Comparison of ENCODE assay signal across 8 mouse cellular contexts in the genomic region with DNA sequence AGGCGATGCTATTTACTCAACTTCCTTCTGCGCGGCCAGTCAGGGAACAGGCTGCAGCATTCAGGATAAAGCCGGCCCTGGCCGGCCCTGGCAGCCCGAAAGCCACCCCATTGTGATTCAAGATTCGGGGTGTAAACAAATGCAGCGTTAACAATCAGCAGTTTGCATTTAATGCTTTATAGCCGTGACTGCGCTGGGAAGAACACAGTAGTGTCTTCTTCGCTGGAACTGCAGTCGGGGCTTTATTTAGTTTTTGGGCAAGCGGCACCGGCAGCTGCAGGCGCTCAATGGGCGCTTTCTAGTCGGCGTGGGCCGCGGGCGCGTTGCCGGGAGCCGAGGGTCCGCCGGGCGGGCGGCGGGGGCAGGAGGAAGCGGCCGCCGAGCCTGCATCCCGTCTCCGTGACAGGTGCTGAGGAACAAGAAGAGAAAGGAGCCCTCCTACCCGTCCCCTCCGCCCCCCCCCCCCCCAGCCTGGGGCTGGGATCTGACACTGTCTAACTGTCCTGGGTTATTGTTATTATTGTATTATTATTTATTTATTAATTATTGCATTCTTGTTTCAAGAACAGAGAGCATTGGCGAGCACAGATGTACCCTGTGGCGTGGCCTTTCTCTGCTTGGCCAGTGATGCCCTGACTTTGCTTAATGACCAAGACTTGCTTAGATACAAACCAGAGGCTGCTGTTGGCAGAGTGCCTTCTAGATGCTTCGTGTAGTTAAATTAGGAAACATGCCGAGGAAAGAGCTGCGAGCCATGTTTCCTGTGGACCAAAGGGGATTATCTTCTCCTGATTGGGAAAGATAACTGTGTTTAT. TPM values are rescaled to one million over a fixed set of nuclear protein-coding genes. Genes with fewer than 3 reads are reported as not detected.
A peak's percentile ranks its signal among the peaks of the same experiment; 100 is the strongest.
DNase-seq lines count a peak whose midpoint lies in the region; ATAC-seq lines count a peak whose summit lies in the region.

No protein-coding gene starts in this region.

- DNase-seq in adrenal gland, adult 8-10 months, result peak; percentile 40
- DNase-seq in embryo, embryonic 11.5 days (ENCODE audit: low read depth, low spot score), result peak; percentile 45
- DNase-seq in gastrocnemius, postnatal 4 days (ENCODE audit: low spot score in 2 of 2), result peak; percentile 34 to 67
- DNase-seq in left cerebral cortex, adult 9 months (ENCODE audit: low spot score in 2 of 2), result peak; percentile 31 to 78
- peak; percentile 73 for DNase-seq in right cerebral cortex, adult 18-20 months
- DNase-seq in c-Kit-positive CD71-positive TER-119-positive erythroid progenitor cells, embryonic 14.5 days (ENCODE audit: low spot score), result no peak

- peak overlapping the region; percentile 33 for H3K9ac ChIP-seq in intestine, embryonic 15.5 days

- H3K4me2 ChIP-seq in intestine, embryonic 15.5 days (replicated peaks), result peak overlapping the region; percentile 79

- no peaks in the 10 kb centered on the region for H3K27me3 ChIP-seq in intestine, embryonic 15.5 days (replicated peaks)

- no peaks in the 10 kb centered on the region for H3K79me2 ChIP-seq in macrophage (ENCODE audit: inconsistent target)

- H3K9me3 ChIP-seq in intestine, embryonic 15.5 days, result no peaks in the 10 kb centered on the region

- peak overlapping the region; percentile 34 for H3K4me3 ChIP-seq in intestine, embryonic 15.5 days (replicated peaks)
- H3K4me3 ChIP-seq in macrophage (ENCODE audit: inconsistent target), result peak overlapping the region; percentile 11; the same call in 1 of the 2 replicates

- H3K36me3 ChIP-seq in intestine, embryonic 15.5 days, result no peaks in the 10 kb centered on the region
- no peaks in the 10 kb centered on the region for H3K36me3 ChIP-seq in macrophage (ENCODE audit: inconsistent target)

- peak overlapping the region; percentile 73 for H3K27ac ChIP-seq in intestine, embryonic 15.5 days
- H3K27ac ChIP-seq in macrophage, result no peak overlapping the region

- H3K4me1 ChIP-seq in intestine, embryonic 15.5 days (replicated peaks), result peaks cover 3% of the 10 kb centered on the region; the same call in 1 of the 2 replicates

- WGBS in intestine, embryonic 15.5 days, result 4% methylated on average over 41 of the region's 41 CpGs
- WGBS in macrophage (ENCODE audit: missing documents), result 11% methylated on average over 31 of the region's 41 CpGs

- peak; percentile 86 for ATAC-seq in intestine, embryonic 15.5 days

RNA-seq across cellular contexts. Expression of gene Pik3r1, which starts 33.6 kb away (rescaled TPM):
- total RNA-seq in adrenal gland, adult 8-10 months (2022), result 100 to 1,000 TPM in 1 of 4 experiments, 10 to 100 TPM in 3; 52.9 to 103 (median 87.4) TPM
- 10 to 100 TPM; 42.1 to 45.5 TPM for total RNA-seq in gastrocnemius, postnatal 4 days (2021)
- polyA plus RNA-seq in intestine, embryonic 15.5 days (2015; fragmentation: Nextera tagmentation; extraction: Ambion mirVana), result 29.6 and 30.8 TPM in 2 replicates
- 1,000 to 10,000 TPM in 1 of 26 experiments, 100 to 1,000 TPM in 25; 208 to 1,027 (median 312) TPM for total RNA-seq in macrophage (2018; cell fraction: chromatin; rRNA removed)
- total RNA-seq in macrophage (2018; cell fraction: cytosol; rRNA removed), result 100 to 1,000 TPM in 7 of 26 experiments, 10 to 100 TPM in 19; 69.6 to 234 (median 91.1) TPM
- total RNA-seq in macrophage (2018; cell fraction: nucleus; rRNA removed), result 100 to 1,000 TPM; 134 to 744 (median 260) TPM
- 37.8 to 47.3 TPM (median 46.9 TPM) in 3 replicates for polyA plus RNA-seq in macrophage (2018)
